Mouse (Mus musculus) intestine, embryonic 15.5 days (tissue): Measurements from ENCODE around the gene Selenof. TPM values are rescaled to one million over a fixed set of nuclear protein-coding genes. Genes with fewer than 3 reads are reported as not detected.
"Not testable (repeated sequence)": the region's sequence is repeated elsewhere in the genome, so short reads cannot be mapped to it uniquely, and the experiment has no call there.

Experiments
- ATAC-seq: fragments of 200-750 bp; cut with Nextera tagmentation; 2 replicates; pipeline ENCODE4 v1.8.0; 2017; ENCODE audit warnings: moderate TSS enrichment, moderate library complexity
- H3K27ac ChIP-seq: fragments of 300-500 bp; sonication (generic); 2 replicates; pipeline ENCODE4 v1.5.1; 2015; ENCODE audit warnings: mild to moderate bottlenecking, inconsistent platforms
- H3K27me3 ChIP-seq: fragments of 300-500 bp; sonication (generic); replicated peaks from 2 replicates; pipeline ENCODE4 v1.6.1; 2015; ENCODE audit warnings: inconsistent platforms
- H3K36me3 ChIP-seq: fragments of 300-500 bp; sonication (generic); 2 replicates; pipeline ENCODE4 v1.6.1; 2015; ENCODE audit warnings: inconsistent platforms
- H3K4me1 ChIP-seq: fragments of 300-500 bp; sonication (generic); replicated peaks from 2 replicates; pipeline ENCODE4 v1.6.1; 2015; ENCODE audit warnings: inconsistent platforms
- H3K4me2 ChIP-seq: fragments of 300-500 bp; sonication (generic); replicated peaks from 2 replicates; pipeline ENCODE4 v1.6.1; 2015; ENCODE audit warnings: mild to moderate bottlenecking, inconsistent platforms
- H3K4me3 ChIP-seq: fragments of 300-500 bp; sonication (generic); replicated peaks from 2 replicates; pipeline ENCODE4 v1.5.1; 2015; ENCODE audit warnings: inconsistent platforms
- H3K9ac ChIP-seq: fragments of 300-500 bp; sonication (generic); 2 replicates; pipeline ENCODE4 v1.6.1; 2015; ENCODE audit warnings: inconsistent platforms
- H3K9me3 ChIP-seq: fragments of 300-500 bp; sonication (generic); 2 replicates; pipeline ENCODE4 v1.6.1; 2016; ENCODE audit warnings: inconsistent platforms
- WGBS: fragments of 180-500 bp; shearing (Covaris S2); methylation state at CpG from one replicate; pipeline ENCODE4 v1.1.7; 2015; 5-methylcytosine and 5-hydroxymethylcytosine counted together
- polyA plus RNA-seq: library from polyadenylated mRNA; unstranded; fragments of >200 nt; fragmentation: Nextera tagmentation; extraction: Ambion mirVana; gene quantifications from 2 replicates; pipeline ENCODE4 v1.2.1, GENCODE M21; 2015

Gene Selenof
- polyA plus RNA-seq, 1 experiment from 2014 or later: 618 TPM

DNA sequence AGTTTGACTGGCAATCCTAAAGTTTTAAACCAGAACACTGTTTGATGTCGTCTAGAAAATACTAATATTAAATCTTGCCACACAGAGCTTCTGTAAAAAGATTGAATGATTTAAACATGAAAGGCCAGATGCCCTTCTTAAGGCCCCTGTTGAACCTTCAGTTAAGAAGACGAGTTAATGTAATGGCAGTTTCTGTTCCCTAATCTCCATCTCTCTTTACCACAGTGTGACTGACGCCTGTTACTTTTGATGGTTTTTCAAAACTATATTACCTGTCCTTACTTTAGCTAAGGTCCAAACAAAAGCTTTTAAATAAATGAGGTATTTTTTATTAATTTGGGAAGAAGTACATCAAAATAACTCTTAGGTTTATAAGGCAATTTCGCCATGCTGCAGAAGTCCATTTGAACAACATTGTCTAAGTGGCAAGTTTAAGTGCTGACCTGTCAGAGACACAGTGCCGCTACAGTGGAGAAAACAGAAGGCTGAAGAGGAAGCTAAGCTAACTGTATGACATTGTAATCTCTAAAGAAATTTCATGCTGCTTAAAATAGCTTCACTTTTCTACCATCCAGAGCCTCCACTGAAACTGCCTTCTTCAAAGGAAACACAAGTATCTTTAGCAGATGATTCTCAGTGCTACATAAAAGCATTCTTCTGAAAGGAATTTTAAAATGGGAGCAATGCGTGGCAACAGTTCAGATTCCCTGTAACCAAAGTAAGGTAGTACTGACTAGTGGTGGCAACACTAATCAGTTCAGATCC is 14.9 kb downstream of the Selenof start:
- Histone ChIP-seq H3K9ac (no peak overlapping the region), H3K4me2 (no peak overlapping the region), H3K36me3 (peaks cover 7% of the 10 kb centered on the region; the same call in 1 of the 2 replicates), H3K27ac (no peak overlapping the region), H3K4me1 (no peaks in the 10 kb centered on the region), H3K9me3 (no peaks in the 10 kb centered on the region), H3K27me3 (no peaks in the 10 kb centered on the region), H3K4me3 (no peak overlapping the region)
- no peak for ATAC-seq
- 79% methylated on average over 6 of the region's 6 CpGs for WGBS

GRCm38 (mm10) chr3:144586731-144587130 is 16.6 kb downstream of the Selenof start:
- Histone ChIP-seq H3K9ac (no peak overlapping the region), H3K4me2 (no peak overlapping the region), H3K27me3 (no peaks in the 10 kb centered on the region), H3K36me3 (peaks cover 6% of the 10 kb centered on the region; the same call in 1 of the 2 replicates), H3K27ac (no peak overlapping the region), H3K9me3 (no peaks in the 10 kb centered on the region), H3K4me1 (no peaks in the 10 kb centered on the region), H3K4me3 (no peak overlapping the region)
- ATAC-seq: no peak
- 79% methylated on average over 7 of the region's 7 CpGs for WGBS

DNA sequence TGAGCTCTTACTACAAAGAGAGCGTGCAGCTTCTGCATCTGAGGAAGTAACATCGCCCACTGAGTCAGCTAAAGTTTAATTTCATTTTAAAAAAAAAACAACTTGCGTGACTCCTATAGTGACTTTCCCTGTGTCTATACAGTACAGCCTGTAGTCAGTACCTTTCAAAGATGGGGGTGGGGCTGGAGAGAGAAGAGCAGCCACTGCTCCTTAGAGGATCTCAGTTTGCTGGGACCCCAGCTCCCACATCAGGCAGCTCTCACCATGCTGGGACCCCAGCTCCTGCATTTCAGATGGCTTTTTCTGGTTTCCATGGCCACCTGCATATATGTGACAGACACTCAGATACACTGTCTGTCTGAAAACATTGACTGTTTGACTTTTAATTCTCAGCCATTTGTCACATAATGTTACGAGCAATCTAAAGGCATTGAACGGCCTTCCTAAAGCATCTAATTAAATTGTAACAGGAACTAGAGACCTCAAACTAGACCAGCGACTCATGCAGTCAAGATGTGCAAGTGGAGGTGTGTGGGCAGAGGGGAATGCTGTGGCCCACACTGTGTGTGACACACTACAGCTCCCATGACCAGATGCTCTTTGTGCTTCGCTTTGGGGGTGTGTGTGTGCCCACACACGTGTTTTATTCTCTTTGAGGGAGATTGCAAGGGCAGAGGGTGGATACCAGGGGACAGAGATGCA is 19.2 kb downstream of the Selenof start:
- no peaks in the 10 kb centered on the region for H3K4me1 ChIP-seq
- WGBS: 89% methylated on average over 8 of the region's 8 CpGs
- no peak overlapping the region for H3K4me3 ChIP-seq
- ATAC-seq: no peak
- H3K27me3 ChIP-seq: no peaks in the 10 kb centered on the region
- no peak overlapping the region for H3K27ac ChIP-seq
- no peak overlapping the region for H3K4me2 ChIP-seq
- H3K9ac ChIP-seq: no peak overlapping the region
- peaks cover 6% of the 10 kb centered on the region; the same call in 1 of the 2 replicates for H3K36me3 ChIP-seq
- H3K9me3 ChIP-seq: no peaks in the 10 kb centered on the region

- Histone ChIP-seq H3K4me3 (no peak overlapping the region), H3K36me3 (peaks cover 2% of the 10 kb centered on the region; the same call in 1 of the 2 replicates), H3K9me3 (no peaks in the 10 kb centered on the region), H3K27ac (no peak overlapping the region), H3K27me3 (no peaks in the 10 kb centered on the region), H3K4me1 (no peaks in the 10 kb centered on the region), H3K4me2 (no peak overlapping the region), H3K9ac (no peak overlapping the region)
- peak; percentile 78 for ATAC-seq
- WGBS: 76% methylated on average over 9 of the region's 9 CpGs
Measured at GRCm38 (mm10) chr3:144592992-144593785, 23.1 kb downstream of the Selenof start.

DNA sequence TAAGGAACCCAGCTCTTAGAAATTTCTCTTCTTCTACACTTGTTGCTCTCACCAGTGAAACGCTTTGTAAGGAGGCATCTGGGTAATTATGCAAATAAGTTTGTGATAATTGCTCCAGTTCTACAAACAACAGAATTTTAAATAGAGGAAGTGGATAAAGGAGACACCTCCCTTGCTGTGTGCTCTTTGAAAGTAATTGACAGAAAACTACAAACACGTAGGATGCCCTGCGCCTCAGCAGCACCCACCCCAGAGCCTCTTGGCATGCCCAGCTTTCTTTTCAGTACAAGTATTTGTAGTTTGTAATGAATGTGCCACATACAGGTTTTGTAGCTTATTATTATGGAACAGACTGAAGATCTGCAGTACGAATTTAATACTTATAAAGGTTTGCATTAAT is 27.0 kb downstream of the Selenof start:
- peaks cover 6% of the 10 kb centered on the region; the same call in 1 of the 2 replicates for H3K36me3 ChIP-seq
- H3K4me3 ChIP-seq: no peak overlapping the region
- no peak overlapping the region for H3K9ac ChIP-seq
- H3K9me3 ChIP-seq: no peaks in the 10 kb centered on the region
- no peak overlapping the region for H3K27ac ChIP-seq
- 86% methylated on average over 4 of the region's 4 CpGs for WGBS
- no peaks in the 10 kb centered on the region for H3K4me1 ChIP-seq
- no peaks in the 10 kb centered on the region for H3K27me3 ChIP-seq
- no peak for ATAC-seq
- no peak overlapping the region for H3K4me2 ChIP-seq

GRCm38 (mm10) chr3:144597790-144598467 is 27.8 kb downstream of the Selenof start:
- Histone ChIP-seq H3K9ac (no peak overlapping the region), H3K4me3 (no peak overlapping the region), H3K36me3 (peaks cover 6% of the 10 kb centered on the region; the same call in 1 of the 2 replicates), H3K27ac (no peak overlapping the region), H3K4me1 (no peaks in the 10 kb centered on the region), H3K4me2 (no peak overlapping the region), H3K27me3 (no peaks in the 10 kb centered on the region), H3K9me3 (no peaks in the 10 kb centered on the region)
- 81% methylated on average over 12 of the region's 12 CpGs for WGBS
- no peak for ATAC-seq

DNA sequence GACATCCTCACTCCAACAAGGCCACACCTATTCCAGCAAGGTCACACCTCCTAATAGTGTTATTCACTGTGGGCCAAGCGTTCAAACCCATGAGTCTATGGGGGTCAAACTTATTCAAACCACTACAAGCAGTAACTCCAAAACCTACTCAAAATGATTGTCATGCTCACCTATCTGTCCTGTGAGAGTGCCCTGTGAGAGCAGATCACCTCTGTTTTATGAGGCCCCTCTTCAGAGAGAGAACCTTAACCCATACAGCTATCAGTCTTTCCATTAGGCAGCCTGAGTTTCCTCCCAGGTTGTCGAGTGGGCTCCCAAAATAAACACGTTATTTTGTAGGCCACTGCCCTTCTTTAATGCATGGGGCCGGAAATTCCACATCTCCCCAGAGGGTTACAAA is 32.3 kb downstream of the Selenof start:
- no peaks in the 10 kb centered on the region for H3K27me3 ChIP-seq
- H3K9ac ChIP-seq: no peak overlapping the region
- H3K27ac ChIP-seq: no peak overlapping the region
- H3K4me2 ChIP-seq: no peak overlapping the region
- H3K36me3 ChIP-seq: 0 out of 2 replicates have a peak, but pooled peaks cover 4% of the 10 kb centered on the region
- ATAC-seq: no peak
- H3K9me3 ChIP-seq: no peaks in the 10 kb centered on the region
- H3K4me1 ChIP-seq: no peaks in the 10 kb centered on the region
- H3K4me3 ChIP-seq: no peak overlapping the region
- WGBS: 64% methylated on average over 4 of the region's 4 CpGs

- H3K4me2 ChIP-seq: no peak overlapping the region
- ATAC-seq: no peak
- H3K27ac ChIP-seq: no peak overlapping the region
- no peak overlapping the region for H3K4me3 ChIP-seq
- H3K27me3 ChIP-seq: no peaks in the 10 kb centered on the region
- no peaks in the 10 kb centered on the region for H3K9me3 ChIP-seq
- WGBS: 71% methylated on average over 7 of the region's 7 CpGs
- H3K9ac ChIP-seq: no peak overlapping the region
- H3K36me3 ChIP-seq: 0 out of 2 replicates have a peak, but pooled peaks cover 4% of the 10 kb centered on the region
- H3K4me1 ChIP-seq: no peaks in the 10 kb centered on the region
Measured at GRCm38 (mm10) chr3:144602819-144603218, 32.7 kb downstream of the Selenof start.

DNA sequence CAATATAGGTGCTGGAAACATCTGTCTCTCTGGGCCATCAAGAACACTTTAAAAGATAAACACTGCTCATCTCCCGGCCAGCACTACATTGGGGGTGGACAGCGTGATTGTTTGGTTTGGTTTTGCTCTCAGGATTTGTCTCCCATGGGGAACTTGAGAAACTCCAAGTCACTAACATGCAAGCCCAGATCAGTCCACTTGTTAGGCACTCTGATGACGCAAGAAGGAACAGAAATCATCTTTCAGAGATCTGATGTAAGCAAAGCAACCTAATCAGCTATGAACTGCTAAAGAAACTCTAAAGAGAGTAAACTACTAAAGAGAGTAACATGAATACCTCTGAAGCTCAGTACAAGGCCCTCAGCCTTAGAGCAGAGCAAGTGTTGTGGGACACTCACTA is 33.5 kb downstream of the Selenof start:
- 50% methylated on average over 3 of the region's 3 CpGs for WGBS
- ATAC-seq: no peak

DNA sequence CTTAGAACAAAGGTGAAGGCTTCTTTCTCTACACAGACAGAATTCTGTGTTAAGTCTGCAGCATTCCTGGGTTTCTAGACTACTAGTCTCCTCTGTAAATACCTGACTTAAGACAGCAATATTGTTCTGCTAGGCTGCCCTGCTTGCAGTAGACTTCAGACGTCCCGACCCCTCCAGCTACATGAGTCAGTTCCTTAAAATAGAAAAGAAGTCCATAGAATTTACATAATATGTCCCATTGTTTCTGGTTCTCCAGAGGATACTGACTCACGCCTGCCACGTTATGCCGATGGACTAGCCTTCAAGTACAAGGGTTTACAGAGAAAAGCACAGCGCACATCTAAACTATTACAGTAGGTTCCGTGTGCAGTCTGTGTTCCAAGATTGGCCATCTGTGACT is 34.1 kb downstream of the Selenof start:
- H3K27ac ChIP-seq: no peak overlapping the region

More for the DNA sequence above, 33.5 kb downstream of the Selenof start:
- Histone ChIP-seq H3K4me2 (no peak overlapping the region), H3K4me3 (no peak overlapping the region), H3K9ac (no peak overlapping the region), H3K27ac (no peak overlapping the region), H3K27me3 (no peaks in the 10 kb centered on the region), H3K36me3 (0 out of 2 replicates have a peak, but pooled peaks cover 4% of the 10 kb centered on the region), H3K9me3 (no peaks in the 10 kb centered on the region), H3K4me1 (no peaks in the 10 kb centered on the region)

GRCm38 (mm10) chr3:144605811-144606210 is 35.7 kb downstream of the Selenof start:
- WGBS: 64% methylated on average over 7 of the region's 7 CpGs
- not testable (repeated sequence) for H3K4me2 ChIP-seq, H3K9me3 ChIP-seq, H3K36me3 ChIP-seq, H3K4me1 ChIP-seq, H3K9ac ChIP-seq, H3K4me3 ChIP-seq, H3K27ac ChIP-seq, ATAC-seq, H3K27me3 ChIP-seq

More for the DNA sequence above, 34.1 kb downstream of the Selenof start:
- Histone ChIP-seq H3K4me1 (no peaks in the 10 kb centered on the region), H3K9ac (no peak overlapping the region), H3K36me3 (0 out of 2 replicates have a peak, but pooled peaks cover 4% of the 10 kb centered on the region), H3K27me3 (no peaks in the 10 kb centered on the region), H3K4me2 (no peak overlapping the region), H3K4me3 (no peak overlapping the region), H3K9me3 (no peaks in the 10 kb centered on the region)
- WGBS: 63% methylated on average over 7 of the region's 7 CpGs
- ATAC-seq: no peak
